Mouse (Mus musculus) embryonic facial prominence, embryonic 14.5 days (tissue): ENCODE measurements around the gene Ccr2. TPM values are rescaled to one million over a fixed set of nuclear protein-coding genes. Genes with fewer than 3 reads are reported as not detected.
"Not testable (repeated sequence)": the region's sequence is repeated elsewhere in the genome, so short reads cannot be mapped to it uniquely, and the experiment has no call there.

Experiments
- ATAC-seq: fragments of 200-750 bp; cut with Nextera tagmentation; 2 replicates; pipeline ENCODE4 v1.8.0; 2017; ENCODE audit warnings: low read depth, moderate number of reproducible peaks, moderate TSS enrichment
- DNase-seq: peaks from one replicate; pipeline ENCODE4 v3.0.0-alpha.2; 2015; ENCODE audit warnings: low spot score
- H3K27ac ChIP-seq: fragments of 300-500 bp; sonication (generic); replicated peaks from 2 replicates; pipeline ENCODE4 v1.5.1; 2014; ENCODE audit warnings: low read depth, mild to moderate bottlenecking, low read length, moderate library complexity
- H3K27me3 ChIP-seq: fragments of 300-500 bp; sonication (generic); replicated peaks from 2 replicates; pipeline ENCODE4 v1.6.1; 2014; ENCODE audit warnings: low read length; ENCODE audit not compliant: control insufficient read depth, insufficient read depth
- H3K36me3 ChIP-seq: fragments of 300-500 bp; sonication (generic); 2 replicates; pipeline ENCODE4 v1.6.1; 2014; ENCODE audit warnings: low read length, mixed read lengths; ENCODE audit not compliant: control insufficient read depth, insufficient read depth
- H3K4me1 ChIP-seq: fragments of 300-500 bp; sonication (generic); 2 replicates; pipeline ENCODE4 v1.6.1; 2014; ENCODE audit warnings: antibody characterized with exemption, low read length; ENCODE audit not compliant: control insufficient read depth, insufficient read depth
- H3K4me2 ChIP-seq: fragments of 300-500 bp; sonication (generic); 2 replicates; pipeline ENCODE4 v1.6.1; 2014; ENCODE audit warnings: low read depth, mild to moderate bottlenecking, low read length, moderate library complexity, mixed read lengths
- H3K4me3 ChIP-seq: fragments of 300-500 bp; sonication (generic); 2 replicates; pipeline ENCODE4 v1.5.1; 2014; ENCODE audit warnings: low read depth, mild to moderate bottlenecking, low read length
- H3K9ac ChIP-seq: fragments of 300-500 bp; sonication (generic); 2 replicates; pipeline ENCODE4 v1.6.1; 2014; ENCODE audit warnings: low read depth, mild to moderate bottlenecking, low read length, moderate library complexity, mixed read lengths
- H3K9me3 ChIP-seq: fragments of 300-500 bp; sonication (generic); 2 replicates; pipeline ENCODE4 v1.6.1; 2016; ENCODE audit warnings: low read length; ENCODE audit not compliant: control insufficient read depth
- WGBS: fragments of 180-500 bp; shearing (Covaris S2); extraction: QIAGEN DNeasy Blood & Tissue Kit; methylation state at CpG from one replicate; pipeline ENCODE4 v1.1.7; 2014; 5-methylcytosine and 5-hydroxymethylcytosine counted together
- polyA plus RNA-seq: library from polyadenylated mRNA; unstranded; fragments of >200 nt; fragmentation: Nextera tagmentation; extraction: Ambion mirVana; gene quantifications from 2 replicates; pipeline ENCODE4 v1.2.1, GENCODE M21; 2014

Gene Ccr2
- polyA plus RNA-seq, 1 experiment from 2014 or later = 4.7 TPM

- DNase-seq = no peak
- WGBS = 58% methylated on average over 4 of the region's 4 CpGs
These were observed 21.9 kb upstream of the Ccr2 start for GRCm38 (mm10) chr9:124079803-124080202.

DNA sequence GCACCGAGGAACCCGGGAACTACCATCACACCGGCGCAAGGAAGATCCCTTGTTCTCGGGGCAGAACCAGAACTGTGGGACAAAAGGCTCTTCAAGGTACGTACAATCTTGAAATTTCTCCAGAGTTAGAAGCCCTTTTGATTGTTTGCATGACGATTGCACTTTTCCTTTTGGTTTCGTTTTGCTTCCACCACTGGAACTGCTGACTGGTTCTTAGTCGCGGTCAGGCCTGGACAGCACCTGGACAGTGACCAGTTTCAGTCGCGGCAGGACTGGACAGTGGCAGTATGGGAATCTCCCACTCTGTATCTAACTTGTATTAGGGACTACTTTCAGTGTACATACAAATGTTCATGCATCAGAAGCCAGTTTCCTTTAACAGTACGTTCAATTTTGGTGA is 21.3 kb upstream of the Ccr2 start:
- not testable (repeated sequence) for H3K4me1 ChIP-seq, H3K27ac ChIP-seq, DNase-seq, H3K9me3 ChIP-seq, H3K36me3 ChIP-seq, ATAC-seq, H3K9ac ChIP-seq, H3K27me3 ChIP-seq, H3K4me2 ChIP-seq, H3K4me3 ChIP-seq
- 93% methylated on average over 12 of the region's 13 CpGs for WGBS

More at GRCm38 (mm10) chr9:124079803-124080202, 21.9 kb upstream of the Ccr2 start:
- Histone ChIP-seq H3K36me3 (no peaks in the 10 kb centered on the region), H3K27ac (no peak overlapping the region), H3K27me3 (no peaks in the 10 kb centered on the region), H3K4me2 (no peak overlapping the region), H3K4me1 (no peaks in the 10 kb centered on the region), H3K9ac (no peak overlapping the region), H3K4me3 (no peak overlapping the region), H3K9me3 (no peaks in the 10 kb centered on the region)
- ATAC-seq = no peak

DNA sequence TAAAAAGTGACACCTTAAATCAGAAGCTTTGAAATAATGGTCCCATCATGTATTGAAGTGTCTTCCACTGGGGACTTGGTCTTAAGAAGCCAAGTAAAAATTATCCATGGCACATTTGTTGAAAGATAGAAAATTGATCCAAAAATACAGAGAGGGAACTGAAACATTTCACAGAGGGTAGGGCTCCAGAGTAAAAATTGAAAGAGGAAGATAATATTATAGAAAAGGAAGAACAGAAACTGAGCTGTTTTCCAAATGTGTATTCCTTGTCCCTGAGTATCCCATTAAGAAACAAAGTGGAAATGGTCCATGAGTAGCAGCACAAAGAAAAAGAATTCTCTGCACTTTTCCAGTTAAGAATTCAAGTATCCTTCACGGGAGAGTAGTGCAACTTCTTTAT is 11.3 kb upstream of the Ccr2 start:
- no peak overlapping the region for H3K9ac ChIP-seq
- no peaks in the 10 kb centered on the region for H3K36me3 ChIP-seq
- no peak overlapping the region for H3K4me3 ChIP-seq
- H3K4me2 ChIP-seq = no peak overlapping the region
- H3K9me3 ChIP-seq = no peaks in the 10 kb centered on the region
- ATAC-seq = no peak
- no peaks in the 10 kb centered on the region for H3K27me3 ChIP-seq
- no peaks in the 10 kb centered on the region for H3K4me1 ChIP-seq
- WGBS = 69% methylated on average over 1 of the region's 1 CpGs
- DNase-seq = no peak
- no peak overlapping the region for H3K27ac ChIP-seq

DNA sequence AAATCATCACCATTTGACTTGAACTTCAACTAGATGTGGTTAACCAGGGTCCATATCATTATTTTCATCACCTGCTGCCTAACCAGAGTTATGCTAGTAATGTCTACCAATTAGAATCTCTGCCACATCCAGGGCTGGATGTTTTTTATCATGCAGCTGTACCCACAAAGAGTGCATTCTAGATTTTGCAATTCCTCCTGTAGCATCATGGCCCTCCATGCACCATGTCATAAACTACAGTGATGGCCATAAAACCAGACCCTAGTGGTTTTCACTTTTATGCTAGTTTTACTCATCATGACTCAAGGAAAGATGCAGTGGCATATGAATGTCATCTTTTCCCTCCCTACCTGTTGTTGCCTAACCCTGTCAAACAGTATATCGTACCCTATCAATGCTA is 2.6 kb upstream of the Ccr2 start:
- Histone ChIP-seq H3K4me3 (no peak overlapping the region), H3K9ac (no peak overlapping the region), H3K27me3 (no peaks in the 10 kb centered on the region), H3K4me1 (no peaks in the 10 kb centered on the region), H3K27ac (no peak overlapping the region), H3K9me3 (no peaks in the 10 kb centered on the region), H3K4me2 (no peak overlapping the region), H3K36me3 (no peaks in the 10 kb centered on the region)
- WGBS = 75% methylated on average over 1 of the region's 1 CpGs
- ATAC-seq (no peak), DNase-seq (no peak)

GRCm38 (mm10) chr9:124100357-124100756 is 1.4 kb upstream of the Ccr2 start:
- DNase-seq = no peak
- Histone ChIP-seq H3K4me1 (no peaks in the 10 kb centered on the region), H3K4me2 (no peak overlapping the region), H3K27ac (no peak overlapping the region), H3K27me3 (no peaks in the 10 kb centered on the region), H3K4me3 (no peak overlapping the region), H3K9ac (no peak overlapping the region), H3K9me3 (no peaks in the 10 kb centered on the region), H3K36me3 (no peaks in the 10 kb centered on the region)
- no peak for ATAC-seq
- WGBS = 67% methylated on average over 1 of the region's 1 CpGs

GRCm38 (mm10) chr9:124103199-124103598 is 1.4 kb downstream of the Ccr2 start:
- H3K4me3 ChIP-seq = no peak overlapping the region
- no peak overlapping the region for H3K27ac ChIP-seq
- no peak overlapping the region for H3K9ac ChIP-seq
- WGBS = 62% methylated on average over 1 of the region's 1 CpGs
- no peak for DNase-seq
- no peaks in the 10 kb centered on the region for H3K4me1 ChIP-seq
- H3K9me3 ChIP-seq = no peaks in the 10 kb centered on the region
- H3K36me3 ChIP-seq = no peaks in the 10 kb centered on the region
- H3K4me2 ChIP-seq = no peak overlapping the region
- H3K27me3 ChIP-seq = no peaks in the 10 kb centered on the region
- no peak for ATAC-seq

DNA sequence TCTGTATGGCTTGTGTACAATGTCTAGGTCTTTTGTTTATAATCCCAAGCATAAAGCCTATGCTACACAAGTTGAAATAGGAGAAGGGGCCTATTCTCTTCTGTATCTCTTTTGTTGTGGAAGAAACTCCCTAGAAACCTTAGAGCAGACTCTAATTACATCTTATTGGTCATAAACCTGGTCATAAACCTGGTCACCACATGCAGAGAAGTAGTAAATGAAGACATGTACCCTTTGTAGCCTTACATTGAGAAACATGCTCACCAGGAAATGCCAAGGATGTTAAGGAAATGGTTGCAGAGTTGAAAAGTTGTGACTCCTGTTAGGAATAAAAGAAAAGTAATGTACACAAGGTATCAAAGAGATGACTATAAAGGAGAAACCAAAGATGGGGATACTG is 3.4 kb downstream of the Ccr2 start:
- H3K9ac ChIP-seq = no peak overlapping the region
- no peak for ATAC-seq
- H3K27me3 ChIP-seq = no peaks in the 10 kb centered on the region
- H3K4me3 ChIP-seq = no peak overlapping the region
- no peaks in the 10 kb centered on the region for H3K36me3 ChIP-seq
- no peaks in the 10 kb centered on the region for H3K4me1 ChIP-seq
- DNase-seq = no peak
- H3K27ac ChIP-seq = no peak overlapping the region
- H3K9me3 ChIP-seq = no peaks in the 10 kb centered on the region
- no peak overlapping the region for H3K4me2 ChIP-seq

- no peak for DNase-seq
These were observed 5.5 kb downstream of the Ccr2 start for GRCm38 (mm10) chr9:124107232-124107631.

DNA sequence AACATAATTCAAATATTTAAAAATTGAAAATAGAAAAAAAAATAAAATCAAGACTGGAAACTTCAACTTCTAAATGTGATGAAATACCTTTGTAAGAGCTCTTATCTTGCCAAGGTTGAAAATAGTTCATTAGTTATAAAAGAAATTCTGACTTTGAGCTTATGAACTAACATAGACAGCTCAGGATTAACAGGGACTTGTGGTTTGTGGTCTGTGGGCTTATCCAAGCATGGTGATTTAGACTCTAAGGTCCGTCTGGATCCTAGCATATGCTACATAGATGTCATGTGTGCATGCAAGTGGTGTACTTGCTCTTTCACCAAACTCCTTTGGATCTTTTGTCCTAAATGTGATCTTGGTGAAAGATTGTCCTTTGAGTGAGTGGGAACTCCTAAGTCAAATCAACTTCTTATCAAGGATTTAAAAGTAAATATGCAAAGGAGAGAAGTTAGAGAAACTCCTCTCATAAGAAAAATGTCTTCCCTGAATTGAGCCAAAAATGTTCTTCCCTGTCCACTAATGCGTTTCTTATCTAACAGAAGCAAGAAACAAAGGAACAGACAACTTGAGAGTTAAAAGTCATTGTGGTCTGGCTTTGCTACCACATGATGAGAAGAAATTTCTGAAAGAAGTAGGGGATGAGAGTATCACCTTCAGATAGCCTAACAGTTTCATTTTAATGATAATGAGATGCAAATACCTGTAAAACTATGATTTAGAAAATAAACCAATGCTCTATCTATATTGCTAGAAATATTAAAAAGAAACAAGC is 6.8 kb downstream of the Ccr2 start:
- H3K4me2 ChIP-seq = no peak overlapping the region
- H3K27me3 ChIP-seq = no peaks in the 10 kb centered on the region
- no peaks in the 10 kb centered on the region for H3K36me3 ChIP-seq
- H3K27ac ChIP-seq = no peak overlapping the region
- no peaks in the 10 kb centered on the region for H3K4me1 ChIP-seq
- no peak for ATAC-seq
- H3K9me3 ChIP-seq = no peaks in the 10 kb centered on the region
- no peak overlapping the region for H3K4me3 ChIP-seq
- DNase-seq = no peak
- no peak overlapping the region for H3K9ac ChIP-seq
- WGBS = 60% methylated on average over 2 of the region's 2 CpGs

More at GRCm38 (mm10) chr9:124107232-124107631, 5.5 kb downstream of the Ccr2 start:
- Histone ChIP-seq H3K9me3 (no peaks in the 10 kb centered on the region), H3K36me3 (no peaks in the 10 kb centered on the region), H3K27me3 (no peaks in the 10 kb centered on the region), H3K4me3 (no peak overlapping the region), H3K4me1 (no peaks in the 10 kb centered on the region), H3K9ac (no peak overlapping the region), H3K27ac (no peak overlapping the region), H3K4me2 (no peak overlapping the region)
- ATAC-seq = no peak
